Mouse (Mus musculus): ENCODE measurements at regions not wholly inside any gene's neighbourhood (a gene's known extent, or its start where the extent isn't known, plus 50 kb on each side); places are given as distances from the start of the nearest gene placed in this dataset.

DNA sequence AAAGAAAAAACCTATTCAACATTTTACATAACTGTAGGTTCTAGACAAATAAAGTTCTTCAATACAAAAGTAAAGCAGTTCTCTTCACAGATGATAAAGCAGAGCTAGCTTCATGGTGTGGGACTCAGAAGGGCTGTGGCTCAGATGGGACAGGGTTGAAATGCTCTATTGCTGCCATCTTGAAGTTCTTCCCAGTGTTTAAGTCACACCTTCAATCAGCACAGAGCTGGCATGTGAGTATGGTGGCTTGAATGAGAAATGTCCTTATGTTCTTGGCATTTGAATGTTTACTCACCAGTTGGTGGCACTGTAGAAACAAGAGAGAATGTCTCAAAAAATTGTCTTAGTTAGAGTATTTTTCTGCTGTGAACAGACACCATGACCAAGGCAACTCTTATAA lies 330.9 kb upstream of the 1700056E22Rik start:
- DNase-seq, result no peak

DNA sequence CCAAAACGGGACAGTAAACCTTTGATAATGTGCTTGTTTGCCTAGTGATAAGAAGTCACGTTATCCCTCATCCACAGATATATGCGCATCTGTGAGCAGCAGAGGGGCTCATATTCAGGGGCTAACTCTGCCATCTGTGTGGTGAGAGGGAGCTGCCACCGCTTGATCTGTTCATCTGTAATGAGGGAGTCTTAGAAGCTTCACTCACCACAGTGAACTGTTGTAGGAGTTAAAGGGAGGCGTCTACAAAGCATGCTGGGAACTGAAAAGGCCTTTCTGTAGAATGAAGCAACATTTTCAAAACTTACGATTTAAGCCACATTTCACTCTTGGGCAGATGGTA lies 324.1 kb upstream of the 1700056E22Rik start:
- no peak for DNase-seq

DNA sequence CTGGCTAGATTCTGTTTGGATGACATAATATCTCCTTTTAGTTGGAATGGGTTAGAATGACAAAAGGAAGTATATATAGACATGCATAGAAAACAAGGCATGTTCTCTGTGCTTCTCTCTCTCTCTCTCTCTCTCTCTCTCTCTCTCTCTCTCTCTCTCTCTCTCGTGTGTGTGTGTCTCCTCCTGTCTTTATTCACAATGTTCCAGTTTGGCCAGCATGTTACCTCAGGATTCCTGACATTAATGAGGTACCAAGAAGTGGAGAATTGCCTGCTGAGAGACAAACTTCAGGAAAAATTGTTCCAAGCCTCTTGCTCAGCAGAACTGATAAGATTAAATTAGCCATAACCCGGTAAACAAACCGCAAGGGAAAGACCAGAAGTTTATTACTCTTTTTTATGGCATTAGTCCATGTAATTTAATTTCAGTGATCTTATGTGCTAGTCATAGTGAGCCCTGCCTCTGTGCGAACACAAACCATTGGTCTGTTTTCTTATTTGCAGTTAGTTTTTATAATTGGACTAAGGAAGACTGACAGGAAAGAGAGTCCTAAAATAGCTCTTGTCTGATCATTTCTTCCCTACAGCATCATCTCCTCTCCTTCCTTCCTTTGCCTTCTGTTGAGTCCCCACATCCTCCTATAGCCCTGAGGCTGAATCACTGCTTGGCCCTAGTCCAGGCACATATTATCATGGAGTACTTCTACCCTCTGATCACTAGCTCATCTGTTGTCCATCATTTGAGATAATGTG lies 323.5 kb upstream of the 1700056E22Rik start:
- DNase-seq, result no peak

DNA sequence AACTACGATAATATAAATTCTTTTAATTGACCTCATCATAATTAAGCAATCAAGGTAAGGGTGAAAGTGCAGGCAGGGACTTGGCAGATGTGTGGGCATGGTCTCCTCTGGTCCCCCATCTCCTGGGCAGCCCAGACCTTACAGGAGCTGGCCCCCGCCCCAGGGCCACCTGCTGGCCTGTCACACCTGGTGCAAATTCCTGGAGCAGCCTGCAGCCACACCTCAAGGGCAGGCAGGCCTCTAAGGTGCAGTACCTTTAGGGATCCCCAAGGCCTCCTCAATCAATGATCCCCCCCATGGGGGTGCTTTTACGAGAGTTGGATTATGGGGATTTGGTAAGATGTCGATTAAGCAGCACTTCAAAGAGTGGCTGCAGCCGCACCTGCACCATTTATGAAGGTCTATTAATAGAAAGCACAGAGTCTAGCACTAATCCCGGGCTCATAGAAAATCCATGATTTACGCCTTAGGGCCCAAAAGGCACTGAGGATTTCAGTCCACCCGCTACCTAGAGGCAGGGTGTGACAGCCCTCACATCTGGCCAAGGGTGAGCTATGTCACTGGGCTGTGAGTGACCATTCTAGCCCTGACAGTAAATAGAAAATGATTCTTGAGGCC lies 319.8 kb upstream of the 1700056E22Rik start:
- DNase-seq, result no peak

DNA sequence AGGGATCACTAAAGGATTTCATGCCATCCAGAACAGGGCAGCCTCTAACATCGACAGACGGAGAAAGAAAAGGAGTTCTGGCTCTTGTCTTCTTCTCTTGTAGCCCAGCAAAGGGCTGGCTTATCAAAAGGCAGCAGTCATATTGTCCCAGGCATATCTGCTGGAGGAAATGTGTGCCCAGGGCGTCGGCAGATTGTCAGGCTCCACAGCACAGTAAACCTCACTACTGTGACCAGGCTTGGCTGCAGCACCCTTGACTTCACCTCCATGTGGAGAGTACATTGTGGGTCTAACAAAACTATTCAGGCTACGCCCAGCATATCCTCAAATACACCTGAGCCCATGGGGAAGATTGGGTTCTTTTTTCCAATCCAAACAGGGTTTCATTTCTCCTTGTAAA lies 317.7 kb upstream of the 1700056E22Rik start:
- no peak for DNase-seq

DNA sequence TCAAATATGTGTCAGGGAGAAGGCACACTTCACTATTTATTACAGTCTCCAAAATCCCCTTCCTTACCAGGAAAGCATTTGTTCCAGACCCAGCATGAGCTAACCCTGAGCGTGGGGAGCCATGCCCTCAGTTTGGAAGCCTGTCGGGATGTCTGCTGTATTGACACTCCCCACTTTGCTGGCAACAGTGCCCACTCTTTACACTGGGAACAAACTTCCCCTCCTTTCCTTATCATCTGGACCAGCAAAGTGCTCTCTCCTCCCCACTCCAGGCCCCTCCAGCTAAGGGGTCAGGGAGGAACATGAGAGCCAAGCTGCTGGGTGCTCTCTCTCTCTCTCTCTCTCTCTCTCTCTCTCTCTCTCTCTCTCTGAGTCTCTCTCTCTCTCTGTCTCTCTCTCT lies 310.7 kb upstream of the 1700056E22Rik start:
- no peak for DNase-seq

DNA sequence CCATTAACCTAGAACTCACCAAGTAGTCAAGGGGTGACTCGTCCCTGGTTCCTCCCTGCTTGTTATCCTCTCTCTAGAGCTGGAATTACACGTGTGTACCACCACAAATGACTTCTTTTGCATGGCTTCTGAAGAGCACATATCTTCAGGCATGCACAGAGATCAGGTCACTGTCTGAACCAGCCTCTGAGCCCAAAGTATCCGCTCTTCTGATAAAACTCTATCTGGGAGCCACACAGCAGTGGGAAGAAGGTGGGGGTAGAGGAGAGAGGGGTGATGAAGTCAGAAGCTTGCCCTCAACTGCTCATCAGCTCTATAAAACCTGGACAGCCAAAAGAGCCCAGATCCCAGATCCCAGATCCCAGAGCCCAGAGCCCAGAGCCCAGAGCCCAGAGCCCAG lies 301.9 kb upstream of the 1700056E22Rik start:
- DNase-seq, result no peak

DNA sequence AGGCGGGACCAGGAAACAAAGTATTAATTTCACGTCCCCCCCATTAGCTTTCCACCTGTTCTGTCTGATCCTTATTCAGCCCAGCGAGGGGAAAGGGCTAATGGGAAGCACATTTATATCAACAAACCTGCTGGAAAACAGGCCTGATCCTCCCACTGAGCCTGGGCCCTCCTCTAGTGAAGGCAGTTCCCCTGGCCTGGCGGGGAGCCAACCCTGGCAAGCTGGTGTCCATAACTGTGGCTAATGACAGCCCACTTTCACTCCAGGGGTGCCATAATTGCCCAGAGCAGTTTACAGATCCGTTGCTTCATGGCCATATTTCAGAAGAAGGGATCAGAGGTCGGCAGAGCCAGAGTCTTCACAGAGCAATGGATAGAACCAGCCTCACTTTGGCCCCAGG lies 301.2 kb upstream of the 1700056E22Rik start:
- peak; percentile 5 for DNase-seq

DNA sequence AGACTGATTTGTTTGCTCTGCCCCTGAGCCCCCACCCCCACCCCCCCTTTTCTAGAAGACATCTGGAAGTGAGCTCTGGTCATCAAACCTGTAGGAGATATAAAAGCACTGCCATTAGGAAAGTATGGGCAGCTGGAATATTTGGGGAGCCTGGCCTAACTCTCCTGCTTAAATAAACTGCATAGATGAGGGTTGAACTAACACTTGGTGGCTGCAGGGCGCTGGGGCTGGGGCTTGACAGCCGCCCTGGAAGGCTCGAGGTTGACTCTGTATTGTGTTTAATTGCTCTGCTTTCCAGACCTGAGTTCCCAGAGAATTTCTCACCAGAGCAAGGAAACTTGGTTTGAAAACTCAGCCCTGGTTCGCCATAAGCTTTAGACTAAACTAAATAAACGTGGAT lies 300.7 kb upstream of the 1700056E22Rik start:
- no peak for DNase-seq

DNA sequence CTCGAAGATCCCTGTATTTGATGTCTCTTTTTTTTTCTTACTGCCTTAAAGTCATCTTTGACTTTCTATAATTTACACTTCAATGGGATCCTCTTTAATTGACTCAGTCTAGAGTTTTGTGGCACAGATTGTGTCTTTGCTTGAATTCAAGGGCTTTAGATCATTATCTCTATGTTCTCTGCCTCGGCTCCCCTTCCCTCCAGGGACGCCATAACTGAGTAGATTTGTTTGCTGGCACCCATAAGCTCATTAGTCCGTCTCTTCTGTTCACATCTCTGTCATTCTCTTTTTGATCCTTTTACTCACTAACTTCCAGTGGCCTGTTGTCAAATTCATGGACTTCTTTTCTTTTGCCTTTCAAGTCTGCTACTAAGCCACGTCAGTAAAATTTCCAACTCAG lies 299.0 kb upstream of the 1700056E22Rik start:
- no peak for DNase-seq

DNA sequence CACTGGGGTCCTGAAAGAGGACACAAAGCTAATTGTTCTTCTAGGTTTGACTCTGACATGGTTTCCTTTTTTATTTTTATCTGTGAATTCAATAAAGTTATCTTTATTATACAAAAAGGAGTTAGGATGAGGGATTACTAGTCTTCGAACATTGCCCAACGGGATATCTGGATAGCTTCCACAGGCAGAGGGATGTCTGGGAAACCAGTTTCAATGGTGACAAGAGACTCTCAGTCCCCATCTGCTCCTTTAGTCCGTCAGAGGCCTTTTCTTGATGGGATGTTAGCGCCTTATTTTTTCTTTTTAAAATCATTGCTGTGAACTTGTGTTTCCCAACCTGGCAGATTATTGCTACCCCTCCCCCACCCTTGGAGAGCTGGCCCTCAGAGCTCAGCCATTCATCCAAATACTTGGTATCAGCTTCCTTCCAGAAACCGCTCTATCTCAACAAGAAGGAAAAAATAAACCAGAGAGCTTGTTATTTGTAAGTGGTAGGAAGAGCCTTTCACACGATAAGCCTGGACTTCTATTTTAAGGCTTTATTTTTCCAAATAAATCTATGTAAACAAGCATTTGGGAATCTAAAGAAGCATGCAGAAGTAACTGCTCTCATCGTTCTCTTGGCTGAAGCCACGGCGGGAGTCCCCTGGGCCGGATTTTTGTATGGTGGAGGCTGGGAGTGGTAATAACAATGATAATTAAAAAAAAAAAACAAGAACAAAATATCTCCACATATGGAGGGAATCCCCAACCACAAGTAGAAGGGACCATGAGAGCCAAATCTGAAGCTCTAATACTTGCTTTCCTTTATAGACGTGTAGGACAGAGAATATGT lies 296.6 kb upstream of the 1700056E22Rik start:
- DNase-seq, result no peak

DNA sequence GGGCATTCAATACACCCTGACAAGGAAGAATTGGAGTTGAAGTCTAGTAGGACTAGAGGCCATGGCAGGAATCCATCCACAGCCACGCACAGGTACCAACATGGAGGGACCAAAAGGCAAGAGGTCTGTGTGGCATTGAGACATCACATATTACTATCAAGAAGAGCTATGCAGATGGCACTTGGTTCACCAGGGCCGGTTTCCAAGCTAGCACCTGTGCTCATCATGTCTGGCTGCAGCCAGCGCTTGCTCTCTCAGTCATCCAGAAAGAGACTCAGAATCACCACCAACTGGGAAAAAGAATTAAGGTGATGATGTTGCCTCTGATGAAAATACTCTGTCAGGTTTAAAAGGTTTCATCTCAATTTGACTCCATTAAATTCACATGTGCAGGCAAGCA lies 292.1 kb upstream of the 1700056E22Rik start:
- peak; percentile 3 for DNase-seq

DNA sequence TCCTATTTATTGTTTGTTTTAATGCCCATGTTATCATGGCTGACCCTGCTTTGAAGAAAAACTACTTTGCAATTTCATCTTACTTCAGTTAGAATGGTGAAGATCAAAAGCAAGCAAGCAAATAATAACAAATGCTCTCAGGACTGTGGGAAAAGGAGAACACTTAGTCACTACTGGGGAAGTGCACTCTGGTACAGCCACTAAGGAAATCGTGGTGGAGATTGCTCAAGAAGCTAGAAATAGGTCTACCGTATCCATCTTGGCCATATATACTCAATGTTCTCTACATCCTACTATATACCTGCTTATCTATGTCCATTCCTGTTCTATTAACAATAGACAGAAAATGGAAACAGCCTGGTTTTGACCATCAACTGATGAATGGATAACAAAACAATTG lies 290.1 kb upstream of the 1700056E22Rik start:
- no peak for DNase-seq

DNA sequence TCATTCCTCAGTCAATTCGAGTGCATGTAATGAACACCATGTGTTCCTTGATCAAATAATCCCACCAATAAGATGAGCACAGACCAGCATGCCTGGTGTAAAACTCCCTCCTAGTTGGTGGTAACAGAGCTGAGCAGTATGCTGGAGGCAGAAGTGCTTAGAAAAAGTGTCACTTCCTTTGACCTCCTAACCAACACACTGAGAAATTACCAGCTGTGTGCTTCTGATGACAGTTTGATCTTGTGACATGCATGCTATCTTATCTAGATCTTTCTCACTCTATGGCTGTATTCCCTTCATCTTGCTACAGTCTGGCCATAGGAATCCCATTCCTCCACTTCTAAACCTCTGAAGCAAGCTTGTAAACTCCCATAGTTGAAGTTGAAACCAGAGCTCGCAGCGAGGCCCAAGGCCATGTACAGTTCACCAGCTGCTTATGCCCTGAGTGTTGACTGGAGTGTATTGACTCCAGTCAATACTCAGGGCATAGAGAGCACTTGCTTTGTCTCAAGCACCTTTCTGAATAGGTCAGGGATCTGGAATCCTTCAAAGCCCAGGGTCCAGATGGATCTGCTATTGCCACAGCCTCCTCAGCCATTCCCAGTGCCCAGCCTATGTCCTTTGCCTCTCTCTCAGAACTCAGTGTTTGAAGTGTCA lies 286.5 kb upstream of the 1700056E22Rik start:
- no peak for DNase-seq

DNA sequence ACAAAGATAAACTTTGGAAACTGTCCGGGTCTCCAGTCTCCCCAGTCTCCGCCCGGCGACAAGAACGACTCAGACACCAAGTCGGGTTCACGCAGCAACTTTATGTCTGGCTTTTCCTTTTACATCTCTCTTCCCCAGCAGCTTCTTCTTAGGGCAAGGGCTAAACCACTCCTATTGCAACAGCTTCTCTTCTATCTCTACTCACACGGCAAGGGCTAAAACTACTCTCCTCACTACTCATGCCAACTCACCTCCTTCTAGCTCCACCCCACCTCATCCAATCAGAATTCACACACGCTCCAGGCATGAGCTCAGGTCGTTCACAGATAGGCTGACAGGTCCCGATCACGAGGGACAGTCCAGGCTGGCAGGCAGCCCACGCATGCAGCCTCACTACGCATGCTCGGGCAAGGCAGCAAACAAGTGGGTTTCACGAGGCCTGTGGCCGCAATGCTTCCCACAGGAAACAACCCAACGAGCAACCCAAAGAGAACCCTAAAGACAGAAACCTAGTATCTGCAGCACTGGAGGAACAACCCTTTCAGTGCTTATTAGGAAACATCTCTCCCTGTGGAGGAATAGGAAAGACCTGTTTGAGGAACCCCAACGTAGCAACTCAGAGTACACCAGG lies 276.2 kb upstream of the 1700056E22Rik start:
- no peak for DNase-seq

DNA sequence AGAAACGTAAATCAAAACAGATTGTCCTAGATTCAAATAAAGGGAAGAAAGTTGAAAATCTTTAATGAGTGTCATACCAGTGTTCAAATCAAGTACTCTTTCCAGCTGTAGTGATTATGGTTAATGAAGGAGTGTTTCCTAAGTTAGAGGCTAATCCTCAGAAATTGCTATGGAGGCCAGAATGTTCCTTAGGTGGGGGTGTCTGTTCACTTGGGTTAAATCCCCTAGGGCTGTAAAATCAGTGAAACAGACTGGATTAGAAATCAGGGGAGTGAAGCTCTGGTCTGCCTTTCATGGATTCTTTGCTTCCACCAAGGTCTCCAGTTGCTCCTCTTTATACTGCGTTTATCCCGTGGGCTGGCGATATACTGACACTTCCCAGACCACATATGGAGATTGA lies 270.7 kb upstream of the 1700056E22Rik start:
- no peak for DNase-seq

DNA sequence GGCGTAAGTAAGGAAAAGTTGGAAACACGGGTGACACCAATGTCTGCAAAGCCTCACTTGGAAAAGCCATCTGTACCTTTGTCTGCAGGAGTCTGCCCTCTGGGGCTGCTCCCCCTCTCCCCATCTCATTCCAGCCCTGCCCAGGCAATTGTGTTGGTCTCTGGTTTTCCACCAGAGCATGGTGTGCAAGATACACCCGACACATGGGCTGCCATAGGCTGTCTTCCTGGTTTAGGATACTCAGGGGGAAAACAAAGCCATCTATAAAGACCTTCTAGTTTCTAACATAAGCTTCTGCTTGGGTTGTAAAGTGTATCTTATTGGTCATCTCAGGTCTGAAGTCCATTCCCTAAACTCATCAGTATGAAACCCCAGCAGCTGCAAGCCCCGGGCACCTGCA lies 270.1 kb upstream of the 1700056E22Rik start:
- DNase-seq, result no peak

DNA sequence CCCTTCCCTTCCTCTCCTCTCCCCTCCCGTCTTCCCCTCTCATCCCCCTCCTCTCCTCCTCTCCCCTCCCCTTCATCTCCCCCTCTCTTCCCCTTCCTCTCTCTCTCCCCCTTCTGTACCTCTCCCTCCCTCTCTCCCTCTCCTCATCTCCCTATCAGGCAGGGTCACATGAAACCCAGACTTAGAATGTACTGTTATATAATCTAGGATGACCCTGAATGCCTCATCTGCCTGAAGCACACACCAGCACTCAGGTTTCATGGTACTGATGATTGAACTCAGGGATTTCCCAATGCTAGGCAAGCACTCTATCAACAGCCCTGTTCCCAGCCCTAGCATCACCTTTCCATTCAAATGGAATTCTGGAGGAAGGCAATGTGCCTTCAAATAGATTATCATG lies 264.6 kb upstream of the 1700056E22Rik start:
- DNase-seq, result no peak

DNA sequence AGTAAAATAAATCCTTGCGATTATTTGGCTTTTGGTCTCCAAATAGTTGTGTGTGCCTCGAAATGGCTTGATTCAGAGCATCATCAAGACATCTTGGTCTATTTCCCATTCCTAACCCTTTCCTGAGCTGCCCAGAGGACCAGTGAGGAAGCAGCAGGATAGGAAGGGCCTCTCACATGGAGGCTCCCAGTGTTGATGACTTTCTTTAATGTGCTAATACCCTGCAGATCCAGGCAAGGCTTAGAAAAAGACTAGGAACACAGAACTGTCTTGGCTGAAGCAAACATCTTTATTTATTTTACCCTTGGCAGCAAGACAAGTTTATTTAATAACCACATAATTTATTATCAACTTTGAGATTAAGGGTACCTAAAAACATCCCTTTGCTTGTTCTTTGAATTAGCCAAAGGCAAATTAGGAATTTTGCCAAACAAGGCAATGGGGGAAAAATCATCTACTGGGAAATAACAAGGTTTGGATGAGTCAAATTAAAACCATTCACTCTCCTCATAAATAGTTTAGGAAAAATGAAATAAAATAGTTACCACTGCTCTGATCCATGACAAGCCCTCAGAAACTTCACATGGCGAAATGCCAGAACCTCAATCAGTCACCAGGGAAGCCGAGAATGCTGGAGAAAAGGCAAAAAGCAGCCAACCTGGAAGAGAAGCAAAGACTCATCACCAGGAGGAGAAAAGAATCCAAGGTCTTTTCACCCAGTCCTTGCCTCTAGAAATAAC lies 263.1 kb upstream of the 1700056E22Rik start:
- DNase-seq, result no peak

DNA sequence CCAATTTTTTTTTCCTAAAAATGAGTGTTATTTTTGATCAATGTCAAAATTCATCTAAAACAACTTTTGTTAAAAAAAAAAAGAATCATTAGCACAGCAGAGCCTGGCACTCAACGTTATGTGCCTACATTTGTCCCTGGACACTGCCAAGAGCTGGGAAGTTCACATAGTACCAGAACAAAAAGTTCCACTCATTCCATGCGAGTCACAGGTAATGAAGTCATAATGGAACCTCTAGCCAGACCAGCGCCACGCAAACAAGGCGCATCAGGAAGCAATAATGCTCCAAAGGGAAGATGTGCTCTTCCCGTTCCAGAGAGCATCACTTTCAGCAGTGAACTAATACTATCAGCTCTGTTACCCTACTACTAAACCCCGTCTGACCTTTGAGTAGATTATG lies 257.0 kb upstream of the 1700056E22Rik start:
- no peak for DNase-seq

DNA sequence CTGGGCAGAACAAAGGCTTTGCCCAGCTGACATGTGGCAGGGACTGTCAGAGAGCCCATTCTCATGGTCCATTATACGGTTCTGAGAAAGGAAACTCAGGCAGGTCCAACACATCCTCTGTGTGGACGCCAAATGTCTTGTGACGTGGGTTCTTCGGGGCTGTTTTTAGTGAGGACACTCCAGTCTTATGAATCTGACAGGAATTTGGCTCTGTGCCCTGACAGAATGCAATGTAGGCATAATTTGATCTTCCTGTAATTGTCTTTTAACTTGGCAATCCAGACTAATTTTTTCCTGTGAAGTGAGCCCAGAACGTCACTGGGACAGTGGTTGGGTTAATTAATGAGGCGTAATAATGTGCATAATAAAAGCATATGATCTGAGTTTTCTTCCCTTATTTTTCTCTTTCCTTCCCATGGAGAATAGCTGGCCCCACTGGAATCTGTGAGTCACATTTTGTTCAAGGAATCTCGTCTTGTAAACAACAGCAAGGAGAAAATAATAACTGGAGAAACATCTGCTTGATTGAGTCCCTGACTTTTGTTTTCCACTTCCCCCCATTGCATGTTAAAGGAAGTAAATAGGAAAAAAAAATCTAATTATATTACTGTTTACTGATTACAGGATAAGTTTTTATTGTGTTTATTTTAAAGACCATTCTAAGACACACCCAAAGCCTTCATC lies 255.8 kb upstream of the 1700056E22Rik start:
- no peak for DNase-seq

DNA sequence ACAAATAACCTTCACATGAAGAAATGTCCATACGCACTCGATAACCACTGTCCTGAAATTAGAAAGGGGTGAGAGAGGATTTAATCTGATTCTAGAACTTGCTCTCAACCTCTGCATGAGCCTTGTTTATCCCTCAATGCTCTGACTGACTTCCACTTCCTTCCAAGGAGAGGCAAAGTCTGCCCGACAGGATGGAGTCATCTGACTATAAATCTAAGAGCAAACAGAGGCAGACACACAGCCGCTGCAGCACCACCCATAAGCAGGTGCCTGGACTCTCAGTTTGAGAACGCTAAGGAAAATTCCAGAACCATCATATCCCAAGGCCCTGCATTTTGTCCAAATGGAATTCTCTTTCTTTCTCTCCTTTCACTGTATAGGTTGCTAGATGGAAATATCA lies 247.7 kb upstream of the 1700056E22Rik start:
- DNase-seq, result no peak

Data from cerebellum, adult 9-11 months (tissue).